Comparison of ENCODE assay signal across 9 mouse cellular contexts in genomic region chr11:32002670-32003072, GRCm38 (mm10). TPM values are rescaled to one million over a fixed set of nuclear protein-coding genes. Genes with fewer than 3 reads are reported as not detected.
DNase-seq lines count a peak whose midpoint lies in the region; ATAC-seq and TF ChIP-seq lines count a peak whose summit lies in the region.
"Had no signal": no experiment of that assay in that cellular context is flagged by ENCODE, and none has a peak within 500 bp of the region (broad histone marks: within the 10 kb centered on the region; RNA-seq: fewer than 3 reads in every experiment).

No protein-coding gene starts in this region.

- peaks cover 6% of the 10 kb centered on the region; the same call in 1 of the 2 replicates for H3K9me3 ChIP-seq in limb, embryonic 14.5 days (ENCODE audit: control insufficient read depth, low read length)
- H3K9me3 ChIP-seq: lung, embryonic 15.5 days had no signal

- peaks cover 8% of the 10 kb centered on the region; the same call in 1 of the 2 replicates for H3K4me1 ChIP-seq in limb, embryonic 14.5 days (ENCODE audit: control insufficient read depth, insufficient read depth, low read length)

- no peak overlapping the region for H3K27ac ChIP-seq in limb, embryonic 14.5 days (replicated peaks; ENCODE audit: low read depth, low read length)
- H3K27ac ChIP-seq: lung, embryonic 15.5 days had no signal

- WGBS in limb, embryonic 14.5 days: 12% methylated on average over 5 of the region's 5 CpGs

- DNase-seq in cerebellum, postnatal 10 days: peak; percentile 52
- DNase-seq in cerebellum, adult 11-12 months: no peak
- peak; percentile 33 for DNase-seq in thymus, postnatal 4 days
- DNase-seq in thymus, postnatal 10 days (ENCODE audit: low spot score in 2 of 2): no peak
- no peak for DNase-seq in limb, embryonic 14.5 days (ENCODE audit: low spot score)
- no peak for DNase-seq in spleen, postnatal 36 days (ENCODE audit: low spot score in 2 of 2)
- no peak for DNase-seq in urinary bladder, postnatal 10 days (ENCODE audit: low spot score)
- DNase-seq in adrenal gland, postnatal 10 days: no peak

- H3K36me3 ChIP-seq in limb, embryonic 14.5 days (ENCODE audit: control insufficient read depth, insufficient read depth, low read length): no peaks in the 10 kb centered on the region
- H3K36me3 ChIP-seq: lung, embryonic 15.5 days had no signal

- H3K9ac ChIP-seq in limb, embryonic 14.5 days (ENCODE audit: low read depth, low read length, severe bottlenecking): 0 out of 2 replicates have a peak overlapping the region, but pooled peaks have one; percentile 7
- H3K9ac ChIP-seq: lung, embryonic 15.5 days had no signal

- no peak for TF ChIP-seq POLR2A in limb, embryonic 14.5 days (IDR thresholded peaks at IDR 0.05; ENCODE audit: borderline replicate concordance, extremely low read depth, insufficient read depth, insufficient read length)

- ATAC-seq in limb, embryonic 14.5 days (ENCODE audit: low FRiP score, low read depth): no peak

- H3K4me3 ChIP-seq in limb, embryonic 14.5 days (replicated peaks; ENCODE audit: low read length): no peak overlapping the region
- H3K4me3 ChIP-seq: lung, embryonic 15.5 days had no signal

- no peaks in the 10 kb centered on the region for H3K27me3 ChIP-seq in limb, embryonic 14.5 days (ENCODE audit: control insufficient read depth, insufficient read depth, low read length)

- H3K4me2 ChIP-seq in limb, embryonic 14.5 days (replicated peaks; ENCODE audit: low read depth, low read length, severe bottlenecking): peak overlapping the region; percentile 9; the same call in 1 of the 2 replicates
- H3K4me2 ChIP-seq: lung, embryonic 15.5 days had no signal

RNA-seq across cellular contexts. Expression of gene Nsg2, which starts 2.4 kb away (rescaled TPM):
- 15.7 and 17.5 TPM in 2 replicates for polyA plus RNA-seq in limb, embryonic 14.5 days (2012; rRNA removed)
- 3.2 and 3.8 TPM in 2 replicates for polyA plus RNA-seq in limb, embryonic 14.5 days (2014; fragmentation: Nextera tagmentation; extraction: Ambion mirVana)
- 10 to 100 TPM; 28.7 to 37.4 TPM for total RNA-seq in adrenal gland, postnatal 10 days (2021)

RNA-seq across cellular contexts. Expression of gene 4930524B15Rik, which starts 37.3 kb away (rescaled TPM):
- 0.29 and 0.55 TPM in 2 replicates for polyA plus RNA-seq in limb, embryonic 14.5 days (2012; rRNA removed)
- polyA plus RNA-seq in limb, embryonic 14.5 days (2014; fragmentation: Nextera tagmentation; extraction: Ambion mirVana): 0.12 and 0.18 TPM in 2 replicates
- total RNA-seq in adrenal gland, postnatal 10 days (2021): not detected
- polyA plus RNA-seq: lung, embryonic 15.5 days had no signal

Comparison
In these comparisons a context has a peak if more than half of its experiments do, and no peak if none do; other contexts are left out.
1. DNase-seq: peak in cerebellum, postnatal 10 days (2 of 2) and thymus, postnatal 4 days (single experiment); none in cerebellum, adult 11-12 months (single experiment), thymus, postnatal 10 days (0 of 2), limb, embryonic 14.5 days (single experiment), spleen, postnatal 36 days (0 of 2), urinary bladder, postnatal 10 days (single experiment) and adrenal gland, postnatal 10 days (single experiment).